Mouse (Mus musculus): ENCODE data around the gene Cntn4. TPM values are rescaled to one million over a fixed set of nuclear protein-coding genes. Genes with fewer than 3 reads are reported as not detected.

Cntn4 gene
- polyA plus RNA-seq, 1 experiment = 0.12 TPM

DNA sequence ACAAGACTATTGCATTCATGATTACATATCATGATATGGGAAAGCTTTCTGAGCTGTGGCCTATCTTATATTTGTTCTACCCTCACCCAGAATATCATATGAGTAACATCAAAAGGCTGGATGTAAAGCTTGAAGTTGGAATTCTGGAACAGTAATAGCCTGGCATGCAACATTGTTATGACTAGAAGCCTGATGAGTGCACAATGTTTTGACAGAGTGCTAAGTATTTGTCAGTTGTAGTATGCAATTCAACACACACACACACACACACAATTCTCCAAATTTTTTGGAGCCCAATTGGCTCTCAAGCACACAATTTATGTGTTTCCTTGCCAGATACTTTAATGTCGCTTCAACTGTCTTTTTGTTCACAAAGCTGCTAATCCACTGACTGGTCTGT is 523.5 kb downstream of the Cntn4 start:
- Histone ChIP-seq H3K4me3 (replicated peaks; ENCODE audit: extremely low read depth, low read depth, low read length) (no peak overlapping the region), H3K4me1 (ENCODE audit: control insufficient read depth, insufficient read depth, low read length) (no peaks in the 10 kb centered on the region)
- 65% methylated on average over 1 of the region's 1 CpGs for WGBS
- TF ChIP-seq POLR2A (IDR thresholded peaks at IDR 0.05; ENCODE audit: borderline replicate concordance, extremely low read depth, low read depth, low read length) (no peak), CTCF (IDR thresholded peaks at IDR 0.05; ENCODE audit: insufficient read depth, low read length) (no peak)
- DNase-seq = no peak

- DNase-seq = no peak
- TF ChIP-seq POLR2A (IDR thresholded peaks at IDR 0.05; ENCODE audit: borderline replicate concordance, extremely low read depth, low read depth, low read length) (no peak), CTCF (IDR thresholded peaks at IDR 0.05; ENCODE audit: insufficient read depth, low read length) (no peak)
- Histone ChIP-seq H3K4me1 (ENCODE audit: control insufficient read depth, insufficient read depth, low read length) (no peaks in the 10 kb centered on the region), H3K4me3 (replicated peaks; ENCODE audit: extremely low read depth, low read depth, low read length) (no peak overlapping the region)
These were observed 529.9 kb downstream of the Cntn4 start for GRCm38 (mm10) chr6:106207401-106207800.

GRCm38 (mm10) chr6:106213071-106213470 is 535.6 kb downstream of the Cntn4 start:
- Histone ChIP-seq H3K4me3 (replicated peaks; ENCODE audit: extremely low read depth, low read depth, low read length) (no peak overlapping the region), H3K4me1 (ENCODE audit: control insufficient read depth, insufficient read depth, low read length) (no peaks in the 10 kb centered on the region)
- no peak for DNase-seq
- WGBS = 47% methylated on average over 4 of the region's 4 CpGs
- TF ChIP-seq CTCF (IDR thresholded peaks at IDR 0.05; ENCODE audit: insufficient read depth, low read length) = no peak
- TF ChIP-seq POLR2A (IDR thresholded peaks at IDR 0.05; ENCODE audit: borderline replicate concordance, extremely low read depth, low read depth, low read length) = no peak

GRCm38 (mm10) chr6:106237046-106237948 is 559.8 kb downstream of the Cntn4 start:
- H3K4me3 ChIP-seq (replicated peaks; ENCODE audit: extremely low read depth, low read depth, low read length) = no peak overlapping the region
- TF ChIP-seq CTCF (IDR thresholded peaks at IDR 0.05; ENCODE audit: insufficient read depth, low read length) (no peak), POLR2A (IDR thresholded peaks at IDR 0.05; ENCODE audit: borderline replicate concordance, extremely low read depth, low read depth, low read length) (no peak)
- WGBS = 45% methylated on average over 12 of the region's 12 CpGs
- H3K4me1 ChIP-seq (ENCODE audit: control insufficient read depth, insufficient read depth, low read length) = no peaks in the 10 kb centered on the region
- DNase-seq = no peak

DNA sequence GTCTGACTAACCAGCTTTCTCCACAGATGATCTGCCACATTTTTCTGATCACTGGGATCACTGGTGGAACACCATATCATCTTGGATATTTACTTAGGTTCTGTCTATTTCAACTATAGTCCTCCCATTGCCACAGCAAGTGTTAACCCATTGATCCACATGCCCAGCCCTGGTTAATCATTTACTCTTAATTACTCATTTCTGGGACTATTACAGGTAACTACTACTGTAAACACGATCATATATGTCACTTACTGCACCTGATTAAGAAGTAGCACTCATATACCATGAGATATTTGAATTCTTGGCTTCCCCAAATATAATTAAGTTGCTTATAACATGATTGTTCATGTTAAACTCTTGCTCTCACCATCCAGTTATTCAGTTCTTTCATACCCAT is 564.1 kb downstream of the Cntn4 start:
- 35% methylated on average over 1 of the region's 1 CpGs for WGBS
- no peak for DNase-seq
- TF ChIP-seq CTCF (IDR thresholded peaks at IDR 0.05; ENCODE audit: insufficient read depth, low read length) (no peak), POLR2A (IDR thresholded peaks at IDR 0.05; ENCODE audit: borderline replicate concordance, extremely low read depth, low read depth, low read length) (no peak)
- H3K4me3 ChIP-seq (replicated peaks; ENCODE audit: extremely low read depth, low read depth, low read length) = no peak overlapping the region
- H3K4me1 ChIP-seq (ENCODE audit: control insufficient read depth, insufficient read depth, low read length) = no peaks in the 10 kb centered on the region

DNA sequence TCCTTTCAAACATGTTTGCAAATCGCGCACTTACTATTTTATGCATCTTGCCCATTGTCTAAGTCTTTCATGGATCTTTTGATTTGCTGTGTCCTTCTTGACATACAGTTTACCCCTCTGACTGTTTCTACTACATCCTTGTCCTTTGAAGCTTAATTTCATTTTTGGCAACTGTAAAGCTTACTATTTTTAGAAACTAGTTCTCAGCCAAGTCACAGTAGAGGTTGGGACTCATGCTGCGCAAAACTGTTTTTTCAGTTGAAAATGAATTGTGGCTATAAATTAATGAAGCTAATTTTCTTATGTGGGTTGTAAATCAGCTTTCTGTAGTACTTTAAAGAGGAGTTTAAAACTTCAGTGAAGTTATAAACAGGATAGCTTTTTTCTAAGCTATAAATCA is 585.9 kb downstream of the Cntn4 start:
- DNase-seq = no peak
- no peaks in the 10 kb centered on the region for H3K4me1 ChIP-seq (ENCODE audit: control insufficient read depth, insufficient read depth, low read length)
- TF ChIP-seq POLR2A (IDR thresholded peaks at IDR 0.05; ENCODE audit: borderline replicate concordance, extremely low read depth, low read depth, low read length) (no peak), CTCF (IDR thresholded peaks at IDR 0.05; ENCODE audit: insufficient read depth, low read length) (no peak)
- WGBS = 87% methylated on average over 3 of the region's 3 CpGs
- no peak overlapping the region for H3K4me3 ChIP-seq (replicated peaks; ENCODE audit: extremely low read depth, low read depth, low read length)

- WGBS = 71% methylated on average over 3 of the region's 3 CpGs
- no peak for TF ChIP-seq POLR2A (IDR thresholded peaks at IDR 0.05; ENCODE audit: borderline replicate concordance, extremely low read depth, low read depth, low read length)
- TF ChIP-seq CTCF (IDR thresholded peaks at IDR 0.05; ENCODE audit: insufficient read depth, low read length) = no peak
- H3K4me1 ChIP-seq (ENCODE audit: control insufficient read depth, insufficient read depth, low read length) = no peaks in the 10 kb centered on the region
- H3K4me3 ChIP-seq (replicated peaks; ENCODE audit: extremely low read depth, low read depth, low read length) = no peak overlapping the region
- DNase-seq = no peak
These were observed 588.0 kb downstream of the Cntn4 start for GRCm38 (mm10) chr6:106265487-106265886.

DNA sequence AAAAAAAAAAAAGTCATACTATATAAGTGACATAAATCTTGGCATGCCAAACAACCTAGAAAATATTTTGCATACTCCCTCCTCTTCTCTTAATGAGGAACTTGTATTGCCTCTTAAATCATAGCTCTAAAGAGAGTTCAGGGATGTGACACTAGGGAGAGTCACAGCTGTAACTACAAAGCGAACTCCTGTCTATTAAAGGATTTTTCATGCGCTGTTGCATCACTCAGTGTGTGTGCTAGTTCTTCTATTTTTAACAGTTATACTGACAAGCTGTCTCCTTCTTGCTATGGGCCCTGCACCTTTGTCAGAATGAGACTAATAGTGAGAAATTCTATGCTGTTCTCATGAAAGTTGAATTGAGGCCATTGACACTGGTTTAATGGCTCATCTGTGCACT is 588.8 kb downstream of the Cntn4 start:
- H3K4me3 ChIP-seq (replicated peaks; ENCODE audit: extremely low read depth, low read depth, low read length) = no peak overlapping the region
- no peaks in the 10 kb centered on the region for H3K4me1 ChIP-seq (ENCODE audit: control insufficient read depth, insufficient read depth, low read length)
- TF ChIP-seq POLR2A (IDR thresholded peaks at IDR 0.05; ENCODE audit: borderline replicate concordance, extremely low read depth, low read depth, low read length) (no peak), CTCF (IDR thresholded peaks at IDR 0.05; ENCODE audit: insufficient read depth, low read length) (no peak)
- no peak for DNase-seq
- 80% methylated on average over 2 of the region's 2 CpGs for WGBS

DNA sequence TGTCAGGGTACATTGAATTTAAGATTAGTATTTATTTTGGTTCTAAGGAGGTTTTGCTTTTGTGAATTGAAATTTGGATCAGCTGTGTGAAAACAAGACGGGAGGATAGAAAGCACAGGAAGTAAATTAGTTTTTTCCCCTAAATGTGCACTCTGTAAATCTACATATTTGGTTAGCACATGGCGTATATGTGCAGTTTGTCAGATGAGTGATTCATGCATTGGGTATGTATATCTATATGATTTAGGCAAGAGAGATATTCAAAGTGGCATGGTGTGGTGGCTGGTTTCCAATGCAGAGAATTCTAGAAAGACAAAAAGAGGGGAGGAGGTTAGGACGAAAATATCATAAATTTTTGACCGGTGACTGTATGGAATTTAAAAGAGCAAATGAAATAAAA is 591.3 kb downstream of the Cntn4 start:
- no peak overlapping the region for H3K4me3 ChIP-seq (replicated peaks; ENCODE audit: extremely low read depth, low read depth, low read length)
- 70% methylated on average over 4 of the region's 4 CpGs for WGBS
- no peak for DNase-seq
- no peak for TF ChIP-seq CTCF (IDR thresholded peaks at IDR 0.05; ENCODE audit: insufficient read depth, low read length)
- no peak for TF ChIP-seq POLR2A (IDR thresholded peaks at IDR 0.05; ENCODE audit: borderline replicate concordance, extremely low read depth, low read depth, low read length)
- H3K4me1 ChIP-seq (ENCODE audit: control insufficient read depth, insufficient read depth, low read length) = no peaks in the 10 kb centered on the region

GRCm38 (mm10) chr6:106277139-106277538 is 599.7 kb downstream of the Cntn4 start:
- TF ChIP-seq CTCF (IDR thresholded peaks at IDR 0.05; ENCODE audit: insufficient read depth, low read length) (no peak), POLR2A (IDR thresholded peaks at IDR 0.05; ENCODE audit: borderline replicate concordance, extremely low read depth, low read depth, low read length) (no peak)
- 70% methylated on average over 2 of the region's 2 CpGs for WGBS
- Histone ChIP-seq H3K4me1 (ENCODE audit: control insufficient read depth, insufficient read depth, low read length) (no peaks in the 10 kb centered on the region), H3K4me3 (replicated peaks; ENCODE audit: extremely low read depth, low read depth, low read length) (no peak overlapping the region)
- no peak for DNase-seq
